Mouse (Mus musculus) brain, embryonic 18.5 days (tissue): Measurements from ENCODE around the gene Dynlt1b.
"Not testable (repeated sequence)": the region's sequence is repeated elsewhere in the genome, so short reads cannot be mapped to it uniquely, and the experiment has no call there.

Source experiments
- DNase-seq: peaks from one replicate; pipeline ENCODE4 v3.0.0-alpha.2; 2012; ENCODE audit warnings: low read depth, low spot score

Dynlt1b gene

DNA sequence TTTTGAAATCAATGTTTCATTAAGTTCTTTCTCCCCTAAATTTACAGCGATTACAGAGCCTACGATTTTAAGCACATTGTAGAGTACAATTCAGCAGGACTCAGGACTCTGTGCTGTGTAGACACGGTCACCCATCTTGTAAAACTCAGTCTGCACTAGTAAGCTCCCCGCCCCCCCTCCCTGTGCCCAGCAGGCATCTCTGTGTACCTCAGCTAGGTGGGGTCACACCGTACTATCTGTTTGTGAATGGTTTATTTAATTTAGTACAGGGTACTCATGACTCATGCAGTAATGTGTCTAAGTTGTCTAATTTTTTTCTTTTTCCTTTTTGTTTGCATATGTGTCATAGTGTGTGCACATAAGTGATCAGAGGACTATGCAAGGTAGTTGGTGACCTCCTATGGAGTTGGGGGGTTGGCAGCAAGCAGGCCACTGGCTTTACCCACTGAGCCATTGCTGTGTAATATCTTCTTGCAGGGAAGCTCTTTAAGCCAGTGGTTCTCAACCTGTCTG is 31.2 kb downstream of the Dynlt1b start:
- not testable (repeated sequence) for DNase-seq

- DNase-seq, result not testable (repeated sequence)
Measured at GRCm38 (mm10) chr17:6465735-6466134, 35.8 kb downstream of the Dynlt1b start.

GRCm38 (mm10) chr17:6467638-6468461 is 37.9 kb downstream of the Dynlt1b start:
- DNase-seq, result not testable (repeated sequence)

DNA sequence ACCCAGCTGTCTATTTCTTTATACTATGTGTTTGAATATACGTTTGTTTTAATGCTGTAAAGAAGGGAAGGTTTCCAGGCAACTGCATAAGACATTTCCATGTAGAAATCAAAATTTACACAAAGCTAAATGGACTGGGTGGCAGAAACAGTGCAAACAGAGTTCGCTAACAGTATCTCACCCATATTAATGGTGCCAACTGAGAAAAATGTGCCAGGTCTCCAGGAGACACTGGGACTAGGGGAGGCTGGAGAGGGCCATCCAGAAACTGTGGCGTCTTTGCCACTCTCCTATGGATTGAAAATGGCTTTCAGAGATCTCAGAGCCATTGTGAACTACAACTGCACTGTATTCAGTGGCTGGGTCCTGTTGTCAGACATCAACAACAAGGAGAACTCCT is 40.1 kb downstream of the Dynlt1b start:
- DNase-seq, result not testable (repeated sequence)

GRCm38 (mm10) chr17:6470671-6471070 is 40.8 kb downstream of the Dynlt1b start:
- DNase-seq, result not testable (repeated sequence)

DNA sequence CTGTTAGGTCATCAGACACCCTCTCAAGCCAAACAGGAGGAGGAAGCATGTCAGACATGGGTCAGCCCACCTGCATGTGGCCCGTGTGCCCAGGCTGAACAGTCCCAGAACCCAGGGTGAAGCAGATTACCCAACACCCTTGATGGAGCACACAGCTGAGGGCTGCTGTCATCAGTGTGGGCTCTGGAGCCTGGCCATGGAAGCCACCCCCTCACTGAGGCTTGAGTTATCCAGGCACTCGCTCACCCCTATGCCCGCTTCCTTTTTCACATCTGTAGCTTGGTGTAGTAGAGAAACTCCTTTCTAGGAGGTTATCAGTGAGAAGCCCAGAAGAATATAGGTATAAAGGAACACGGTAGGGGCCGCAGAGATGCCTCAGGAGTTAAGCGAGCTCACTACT is 45.4 kb downstream of the Dynlt1b start:
- DNase-seq, result not testable (repeated sequence)

DNA sequence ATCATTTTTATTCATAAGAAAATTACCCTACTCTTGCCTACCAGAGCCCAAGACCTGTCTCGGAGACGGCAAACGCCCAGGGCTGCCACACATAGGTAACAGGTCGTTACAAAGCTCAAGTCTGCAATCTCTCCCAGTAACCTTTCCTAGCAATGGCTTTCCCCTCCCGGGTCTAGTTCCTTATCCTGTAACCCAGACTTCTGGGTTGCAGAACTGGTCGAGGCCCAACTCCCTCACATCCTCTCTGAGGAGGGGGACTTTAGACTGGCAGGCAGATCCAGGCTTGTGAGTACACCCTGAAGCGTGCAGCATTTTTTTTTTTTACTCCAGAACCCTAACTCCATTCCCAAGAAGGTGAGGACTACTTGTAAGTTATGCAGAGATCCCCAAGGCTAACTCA is 46.0 kb downstream of the Dynlt1b start:
- not testable (repeated sequence) for DNase-seq

DNA sequence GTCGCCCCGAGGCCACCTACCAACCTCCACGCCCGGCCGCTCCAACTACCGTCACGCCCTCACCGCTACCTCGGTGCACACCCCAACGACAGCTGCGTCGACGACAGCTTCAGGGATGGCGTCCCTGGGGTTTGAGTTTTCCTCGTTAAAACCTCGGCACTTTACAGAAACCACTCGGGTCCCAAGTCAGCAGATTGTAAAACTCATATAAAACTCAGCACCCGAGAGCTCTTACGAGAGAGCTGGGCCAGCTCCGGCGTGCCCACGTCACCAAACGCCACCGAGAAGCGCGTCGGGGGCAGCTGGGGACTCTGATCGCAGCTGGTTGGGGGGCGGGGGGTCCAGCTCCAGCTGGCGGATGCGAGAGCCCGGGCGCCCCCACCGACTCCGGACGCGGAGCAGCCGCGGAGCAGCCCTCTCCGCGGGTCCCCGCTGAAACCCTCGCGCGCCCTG is 46.6 kb downstream of the Dynlt1b start:
- not testable (repeated sequence) for DNase-seq

- DNase-seq, result not testable (repeated sequence)
Measured at GRCm38 (mm10) chr17:6477026-6477425, 47.1 kb downstream of the Dynlt1b start.

GRCm38 (mm10) chr17:6480855-6481589 is 51.1 kb downstream of the Dynlt1b start:
- not testable (repeated sequence) for DNase-seq

DNA sequence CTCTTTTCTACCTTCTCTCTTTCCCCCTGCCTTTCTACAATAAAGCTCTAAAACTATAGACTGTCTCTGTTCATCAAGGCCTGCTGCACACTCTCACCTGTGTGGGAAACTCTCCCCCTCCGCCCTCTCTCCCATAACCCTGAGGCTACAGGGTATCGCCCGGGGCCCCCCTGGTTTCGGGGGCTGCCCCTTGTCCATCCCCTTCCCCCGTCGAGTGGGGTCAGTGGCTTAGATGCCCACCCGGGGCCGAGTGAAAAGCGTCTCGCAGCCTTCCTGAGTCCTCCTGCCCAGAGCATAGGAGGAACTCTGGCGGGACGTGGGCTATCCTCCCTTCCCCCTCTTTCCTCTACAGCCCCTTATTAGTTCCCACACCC is 51.7 kb downstream of the Dynlt1b start:
- DNase-seq, result not testable (repeated sequence)

DNA sequence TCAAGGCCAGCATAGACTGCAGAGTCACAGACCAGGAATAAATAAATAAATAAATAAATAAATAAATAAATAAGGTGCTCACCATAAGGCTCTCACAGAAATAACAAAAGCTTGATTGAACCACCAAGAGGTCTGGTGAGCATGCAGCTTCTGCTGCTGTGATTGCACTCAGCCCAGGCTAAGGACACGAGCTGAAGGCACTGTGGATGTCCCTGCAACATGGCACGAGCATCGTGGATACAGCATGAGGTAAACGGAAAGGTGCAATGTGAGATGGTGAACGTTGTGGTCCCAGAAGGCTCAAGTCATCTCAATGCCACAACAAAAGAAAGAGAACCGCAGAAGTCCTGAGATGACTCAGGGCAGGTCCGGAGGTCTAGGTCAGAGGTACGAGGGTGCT is 52.3 kb downstream of the Dynlt1b start:
- not testable (repeated sequence) for DNase-seq
